Mouse (Mus musculus) heart, embryonic 13.5 days (tissue): ENCODE measurements around the gene Rhoj. TPM values are rescaled to one million over a fixed set of nuclear protein-coding genes. Genes with fewer than 3 reads are reported as not detected.

Experiments used
- ATAC-seq: fragments of 200-750 bp; cut with Nextera tagmentation; 2 replicates; pipeline ENCODE4 v1.8.0; 2017; ENCODE audit warnings: moderate TSS enrichment; ENCODE audit not compliant: insufficient number of reproducible peaks, low FRiP score, low TSS enrichment; ENCODE audit errors: extremely low read depth
- H3K27ac ChIP-seq: fragments of 300-500 bp; sonication (generic); replicated peaks from 2 replicates; pipeline ENCODE4 v1.5.1; 2015; ENCODE audit warnings: moderate library complexity, mild to moderate bottlenecking, inconsistent platforms
- H3K27me3 ChIP-seq: fragments of 300-500 bp; sonication (generic); replicated peaks from 2 replicates; pipeline ENCODE4 v1.6.1; 2015; ENCODE audit warnings: mild to moderate bottlenecking, inconsistent platforms
- H3K36me3 ChIP-seq: fragments of 300-500 bp; sonication (generic); 2 replicates; pipeline ENCODE4 v1.6.1; 2015; ENCODE audit warnings: mild to moderate bottlenecking, inconsistent platforms
- H3K4me1 ChIP-seq: fragments of 300-500 bp; sonication (generic); 2 replicates; pipeline ENCODE4 v1.6.1; 2015; ENCODE audit warnings: inconsistent platforms
- H3K4me2 ChIP-seq: fragments of 300-500 bp; sonication (generic); 2 replicates; pipeline ENCODE4 v1.6.1; 2015; ENCODE audit warnings: inconsistent platforms, mild to moderate bottlenecking, moderate library complexity
- H3K4me3 ChIP-seq: fragments of 300-500 bp; sonication (generic); 2 replicates; pipeline ENCODE4 v1.5.1; 2015; ENCODE audit warnings: moderate library complexity, mild to moderate bottlenecking, inconsistent platforms
- H3K9ac ChIP-seq: fragments of 300-500 bp; sonication (generic); 2 replicates; pipeline ENCODE4 v1.6.1; 2015; ENCODE audit warnings: inconsistent platforms, mild to moderate bottlenecking, moderate library complexity
- H3K9me3 ChIP-seq: fragments of 300-500 bp; sonication (generic); 2 replicates; pipeline ENCODE4 v1.6.1; 2016; ENCODE audit warnings: inconsistent platforms
- WGBS: fragments of 180-500 bp; shearing (Covaris S2); methylation state at CpG from one replicate; pipeline ENCODE4 v1.1.7; 2015; ENCODE audit warnings: mixed read lengths; 5-methylcytosine and 5-hydroxymethylcytosine counted together
- polyA plus RNA-seq: library from polyadenylated mRNA; unstranded; fragments of >200 nt; fragmentation: Nextera tagmentation; extraction: Ambion mirVana; gene quantifications from 2 replicates; pipeline ENCODE4 v1.2.1, GENCODE M21; 2015

Rhoj gene
- polyA plus RNA-seq, 1 experiment from 2014 or later: 43.0 TPM

- H3K36me3 ChIP-seq: no peaks in the 10 kb centered on the region
- no peak for ATAC-seq
- peaks cover 79% of the 10 kb centered on the region for H3K27me3 ChIP-seq
- H3K4me1 ChIP-seq: peaks cover 5% of the 10 kb centered on the region
- H3K9ac ChIP-seq: no peak overlapping the region
- 78% methylated on average over 6 of the region's 6 CpGs for whole genome bisulfite sequencing
- no peak overlapping the region for H3K4me3 ChIP-seq
- no peak overlapping the region for H3K4me2 ChIP-seq
- H3K27ac ChIP-seq: no peak overlapping the region
- H3K9me3 ChIP-seq: no peaks in the 10 kb centered on the region
Observed at GRCm38 (mm10) chr12:75304132-75304531, 4.0 kb upstream of the Rhoj start.

GRCm38 (mm10) chr12:75309756-75310155, 1.6 kb downstream of the Rhoj start:
- Histone ChIP-seq H3K9ac (peak overlapping the region; percentile 40; the same call in 1 of the 2 replicates), H3K36me3 (no peaks in the 10 kb centered on the region), H3K27me3 (peaks cover 50% of the 10 kb centered on the region), H3K4me1 (peaks cover 16% of the 10 kb centered on the region), H3K4me3 (peak overlapping the region; percentile 63), H3K27ac (peak overlapping the region; percentile 95), H3K4me2 (peak overlapping the region; percentile 86), H3K9me3 (no peaks in the 10 kb centered on the region)
- WGBS: 42% methylated on average over 6 of the region's 6 CpGs
- ATAC-seq: no peak

GRCm38 (mm10) chr12:75310766-75311165, 2.6 kb downstream of the Rhoj start:
- ATAC-seq: no peak
- H3K27me3 ChIP-seq: peaks cover 40% of the 10 kb centered on the region
- peaks cover 16% of the 10 kb centered on the region for H3K4me1 ChIP-seq
- peak overlapping the region; percentile 44 for H3K9ac ChIP-seq
- peak overlapping the region; percentile 63 for H3K4me3 ChIP-seq
- WGBS: 67% methylated on average over 12 of the region's 12 CpGs
- no peaks in the 10 kb centered on the region for H3K9me3 ChIP-seq
- H3K27ac ChIP-seq: peak overlapping the region; percentile 95
- peak overlapping the region; percentile 86 for H3K4me2 ChIP-seq
- 0 out of 2 replicates have a peak, but pooled peaks cover 1% of the 10 kb centered on the region for H3K36me3 ChIP-seq

GRCm38 (mm10) chr12:75311879-75312278, 3.8 kb downstream of the Rhoj start:
- Histone ChIP-seq H3K27me3 (peaks cover 31% of the 10 kb centered on the region), H3K9ac (no peak overlapping the region), H3K9me3 (no peaks in the 10 kb centered on the region), H3K27ac (no peak overlapping the region), H3K36me3 (0 out of 2 replicates have a peak, but pooled peaks cover 6% of the 10 kb centered on the region), H3K4me1 (peaks cover 16% of the 10 kb centered on the region), H3K4me2 (no peak overlapping the region), H3K4me3 (no peak overlapping the region)
- WGBS: 70% methylated on average over 8 of the region's 8 CpGs
- no peak for ATAC-seq

- no peak overlapping the region for H3K4me2 ChIP-seq
- ATAC-seq: no peak
- H3K27ac ChIP-seq: peak overlapping the region; percentile 36; the same call in 1 of the 2 replicates
- H3K9me3 ChIP-seq: no peaks in the 10 kb centered on the region
- H3K36me3 ChIP-seq: 0 out of 2 replicates have a peak, but pooled peaks cover 6% of the 10 kb centered on the region
- H3K4me3 ChIP-seq: no peak overlapping the region
- H3K27me3 ChIP-seq: peaks cover 26% of the 10 kb centered on the region
- 66% methylated on average over 3 of the region's 3 CpGs for WGBS
- no peak overlapping the region for H3K9ac ChIP-seq
- H3K4me1 ChIP-seq: peaks cover 12% of the 10 kb centered on the region
Observed at GRCm38 (mm10) chr12:75313992-75314391, 5.9 kb downstream of the Rhoj start.

- H3K4me3 ChIP-seq: no peak overlapping the region
- H3K36me3 ChIP-seq: 0 out of 2 replicates have a peak, but pooled peaks cover 6% of the 10 kb centered on the region
- H3K27ac ChIP-seq: no peak overlapping the region
- no peak overlapping the region for H3K4me2 ChIP-seq
- no peaks in the 10 kb centered on the region for H3K9me3 ChIP-seq
- peaks cover 20% of the 10 kb centered on the region for H3K4me1 ChIP-seq
- H3K9ac ChIP-seq: no peak overlapping the region
- WGBS: 83% methylated on average over 3 of the region's 3 CpGs
- H3K27me3 ChIP-seq: peaks cover 12% of the 10 kb centered on the region
- no peak for ATAC-seq
Observed at GRCm38 (mm10) chr12:75315851-75316250, 7.7 kb downstream of the Rhoj start.

- ATAC-seq: no peak
- Histone ChIP-seq H3K9me3 (0 out of 2 replicates have a peak, but pooled peaks cover 4% of the 10 kb centered on the region), H3K27me3 (0 out of 2 replicates have a peak, but pooled peaks cover 3% of the 10 kb centered on the region), H3K4me3 (no peak overlapping the region), H3K9ac (no peak overlapping the region), H3K27ac (no peak overlapping the region), H3K4me1 (peaks cover 8% of the 10 kb centered on the region; the same call in 1 of the 2 replicates), H3K4me2 (peak overlapping the region; percentile 25; the same call in 1 of the 2 replicates), H3K36me3 (peaks cover 25% of the 10 kb centered on the region)
- WGBS: 39% methylated on average over 12 of the region's 12 CpGs
Observed at GRCm38 (mm10) chr12:75320441-75320925, 12.4 kb downstream of the Rhoj start.

- H3K27me3 ChIP-seq: 0 out of 2 replicates have a peak, but pooled peaks cover 3% of the 10 kb centered on the region
- H3K4me1 ChIP-seq: peaks cover 8% of the 10 kb centered on the region; the same call in 1 of the 2 replicates
- no peak overlapping the region for H3K4me3 ChIP-seq
- 0 out of 2 replicates have a peak, but pooled peaks cover 4% of the 10 kb centered on the region for H3K9me3 ChIP-seq
- no peak for ATAC-seq
- H3K4me2 ChIP-seq: no peak overlapping the region
- H3K9ac ChIP-seq: no peak overlapping the region
- WGBS: 59% methylated on average over 4 of the region's 4 CpGs
- H3K27ac ChIP-seq: no peak overlapping the region
- H3K36me3 ChIP-seq: peaks cover 20% of the 10 kb centered on the region
Observed at GRCm38 (mm10) chr12:75321189-75321588, 13.1 kb downstream of the Rhoj start.

- H3K4me3 ChIP-seq: no peak overlapping the region
- no peaks in the 10 kb centered on the region for H3K27me3 ChIP-seq
- no peak overlapping the region for H3K4me2 ChIP-seq
- H3K4me1 ChIP-seq: peaks cover 10% of the 10 kb centered on the region
- no peaks in the 10 kb centered on the region for H3K9me3 ChIP-seq
- peaks cover 7% of the 10 kb centered on the region for H3K36me3 ChIP-seq
- no peak overlapping the region for H3K9ac ChIP-seq
- H3K27ac ChIP-seq: no peak overlapping the region
- ATAC-seq: no peak
- WGBS: 50% methylated on average over 2 of the region's 2 CpGs
Observed at GRCm38 (mm10) chr12:75329188-75329587, 21.1 kb downstream of the Rhoj start.

GRCm38 (mm10) chr12:75339894-75340293, 31.8 kb downstream of the Rhoj start:
- Histone ChIP-seq H3K36me3 (no peaks in the 10 kb centered on the region), H3K27me3 (no peaks in the 10 kb centered on the region), H3K4me2 (no peak overlapping the region), H3K4me3 (no peak overlapping the region), H3K9ac (no peak overlapping the region), H3K4me1 (no peaks in the 10 kb centered on the region), H3K27ac (no peak overlapping the region), H3K9me3 (no peaks in the 10 kb centered on the region)
- no peak for ATAC-seq
- 68% methylated on average over 3 of the region's 3 CpGs for WGBS

- H3K27me3 ChIP-seq: no peaks in the 10 kb centered on the region
- H3K4me2 ChIP-seq: no peak overlapping the region
- H3K9me3 ChIP-seq: no peaks in the 10 kb centered on the region
- H3K27ac ChIP-seq: no peak overlapping the region
- H3K9ac ChIP-seq: no peak overlapping the region
- H3K36me3 ChIP-seq: no peaks in the 10 kb centered on the region
- ATAC-seq: no peak
- WGBS: 85% methylated on average over 7 of the region's 7 CpGs
- no peaks in the 10 kb centered on the region for H3K4me1 ChIP-seq
- no peak overlapping the region for H3K4me3 ChIP-seq
Observed at GRCm38 (mm10) chr12:75340331-75340730, 32.2 kb downstream of the Rhoj start.

- Histone ChIP-seq H3K27ac (no peak overlapping the region), H3K4me3 (no peak overlapping the region), H3K27me3 (no peaks in the 10 kb centered on the region), H3K36me3 (no peaks in the 10 kb centered on the region), H3K4me1 (peaks cover 15% of the 10 kb centered on the region), H3K9ac (no peak overlapping the region), H3K9me3 (no peaks in the 10 kb centered on the region), H3K4me2 (no peak overlapping the region)
- WGBS: 68% methylated on average over 7 of the region's 7 CpGs
- no peak for ATAC-seq
Observed at GRCm38 (mm10) chr12:75348551-75348950, 40.4 kb downstream of the Rhoj start.
